Mouse (Mus musculus) C2C12 (cell line): Measurements from ENCODE around the gene Kdm6b.

Experiments used
- CEBPB ChIP-seq: IDR thresholded peaks from one replicate; pipeline ENCODE4 v1.6.1; 2011; ENCODE audit warnings: low read depth, mild to moderate bottlenecking, control low read depth, moderate library complexity
- CTCF ChIP-seq: IDR thresholded peaks from one replicate; pipeline ENCODE4 v1.5.1; 2011; ENCODE audit not compliant: control insufficient read depth, insufficient read depth, insufficient read length
- FOSL1 ChIP-seq: IDR thresholded peaks from one replicate; pipeline ENCODE4 v1.8.0; 2011; ENCODE audit warnings: mild to moderate bottlenecking, low read length; ENCODE audit not compliant: poor library complexity, insufficient read depth, severe bottlenecking
- MAX ChIP-seq: IDR thresholded peaks from one replicate; pipeline ENCODE4 v1.6.1; 2011; ENCODE audit warnings: mild to moderate bottlenecking, control low read depth
- MYOD1 ChIP-seq: IDR thresholded peaks from one replicate; pipeline ENCODE4 v1.6.1; 2011; ENCODE audit warnings: low read depth; ENCODE audit not compliant: control insufficient read depth, insufficient read length
- MYOG ChIP-seq: IDR thresholded peaks from one replicate; pipeline ENCODE4 v1.6.1; 2011; ENCODE audit not compliant: control insufficient read depth, insufficient read length; ENCODE audit errors: extremely low read depth
- USF1 ChIP-seq: IDR thresholded peaks from one replicate; pipeline ENCODE4 v1.6.1; 2011; ENCODE audit warnings: low read depth, mild to moderate bottlenecking, control low read depth, moderate library complexity

GRCm38 (mm10) chr11:69401987-69402386 is 11.5 kb downstream of the Kdm6b start:
- no peak for TF ChIP-seq CTCF
- no peak for TF ChIP-seq CEBPB
- TF ChIP-seq FOSL1 = no peak
- TF ChIP-seq USF1 = no peak
- no peak for TF ChIP-seq MAX
- no peak for TF ChIP-seq MYOD1
- TF ChIP-seq MYOG = no peak
